15 mouse cellular contexts compared by ENCODE assay signal in genomic region chr16:21361406-21361805, GRCm38 (mm10).
DNase-seq lines count a peak whose midpoint lies in the region; ATAC-seq and TF ChIP-seq lines count a peak whose summit lies in the region.
"Had no signal": no experiment of that assay in that cellular context is flagged by ENCODE, and none has a peak within 500 bp of the region (broad histone marks: within the 10 kb centered on the region; RNA-seq: fewer than 3 reads in every experiment).

No protein-coding gene starts in this region.

- no peak overlapping the region for H3K4me2 ChIP-seq in liver, embryonic 15.5 days
- H3K4me2 ChIP-seq: forebrain, embryonic 13.5 days; heart, embryonic 15.5 days; kidney, embryonic 15.5 days; midbrain, embryonic 12.5 days; neural tube, embryonic 13.5 days had no signal

- H3K36me3 ChIP-seq in liver, embryonic 15.5 days (replicated peaks), result no peaks in the 10 kb centered on the region
- H3K36me3 ChIP-seq in embryonic facial prominence, embryonic 10.5 days (replicated peaks), result no peaks in the 10 kb centered on the region
- H3K36me3 ChIP-seq in thymus, adult 2 months (ENCODE audit: control insufficient read depth, insufficient read depth, low read length), result no peaks in the 10 kb centered on the region
- H3K36me3 ChIP-seq: heart, embryonic 15.5 days; kidney, embryonic 15.5 days; midbrain, embryonic 12.5 days; neural tube, embryonic 13.5 days had no signal

- 40% methylated on average over 2 of the region's 2 CpGs for WGBS in liver, embryonic 15.5 days (ENCODE audit: insufficient replicate concordance)
- WGBS in embryonic facial prominence, embryonic 10.5 days, result 58% methylated on average over 2 of the region's 2 CpGs
- 76% methylated on average over 2 of the region's 2 CpGs for WGBS in thymus, adult 2 months

- no peak for TF ChIP-seq POLR2A in thymus, adult 2 months (IDR thresholded peaks at IDR 0.05; ENCODE audit: control insufficient read depth, extremely low read depth, insufficient read depth, low read length, poor library complexity)

- H3K27ac ChIP-seq in liver, embryonic 15.5 days (replicated peaks), result peak overlapping the region; percentile 99
- H3K27ac ChIP-seq in embryonic facial prominence, embryonic 10.5 days (replicated peaks), result peak overlapping the region; percentile 31
- H3K27ac ChIP-seq in thymus, adult 2 months (ENCODE audit: control insufficient read depth, insufficient read depth, low read length), result no peak overlapping the region
- H3K27ac ChIP-seq: forebrain, embryonic 13.5 days; heart, embryonic 15.5 days; kidney, embryonic 15.5 days; midbrain, embryonic 12.5 days; neural tube, embryonic 13.5 days had no signal

- H3K27me3 ChIP-seq in liver, embryonic 15.5 days, result no peaks in the 10 kb centered on the region
- 0 out of 2 replicates have a peak, but pooled peaks cover 8% of the 10 kb centered on the region for H3K27me3 ChIP-seq in embryonic facial prominence, embryonic 10.5 days (replicated peaks; ENCODE audit: low read depth, poor library complexity, severe bottlenecking)
- H3K27me3 ChIP-seq in thymus, adult 2 months (ENCODE audit: control insufficient read depth, insufficient read depth, low read length), result no peaks in the 10 kb centered on the region
- H3K27me3 ChIP-seq: heart, embryonic 15.5 days; neural tube, embryonic 13.5 days had no signal

- no peak for TF ChIP-seq CTCF in thymus, adult 2 months (IDR thresholded peaks at IDR 0.05; ENCODE audit: borderline replicate concordance, control insufficient read depth, extremely low read depth, insufficient read depth, low read length, poor library complexity)

- no peak for ATAC-seq in liver, embryonic 15.5 days (ENCODE audit: insufficient read depth)
- ATAC-seq: forebrain, embryonic 13.5 days had no signal

- H3K4me1 ChIP-seq in liver, embryonic 15.5 days (replicated peaks), result peaks cover 68% of the 10 kb centered on the region
- peaks cover 52% of the 10 kb centered on the region for H3K4me1 ChIP-seq in embryonic facial prominence, embryonic 10.5 days
- no peaks in the 10 kb centered on the region for H3K4me1 ChIP-seq in thymus, adult 2 months (replicated peaks; ENCODE audit: control insufficient read depth, insufficient read depth, low read length)

- H3K9me3 ChIP-seq in liver, embryonic 15.5 days (replicated peaks), result no peaks in the 10 kb centered on the region
- no peaks in the 10 kb centered on the region for H3K9me3 ChIP-seq in embryonic facial prominence, embryonic 10.5 days
- H3K9me3 ChIP-seq: forebrain, embryonic 13.5 days; heart, embryonic 15.5 days; kidney, embryonic 15.5 days; midbrain, embryonic 12.5 days; neural tube, embryonic 13.5 days had no signal

- no peak overlapping the region for H3K4me3 ChIP-seq in liver, embryonic 15.5 days (replicated peaks)
- no peak overlapping the region for H3K4me3 ChIP-seq in embryonic facial prominence, embryonic 10.5 days
- H3K4me3 ChIP-seq in thymus, adult 2 months (ENCODE audit: control insufficient read depth, insufficient read depth, low read length), result no peak overlapping the region
- H3K4me3 ChIP-seq: forebrain, embryonic 13.5 days; heart, embryonic 15.5 days; kidney, embryonic 15.5 days; midbrain, embryonic 12.5 days; neural tube, embryonic 13.5 days had no signal

- H3K9ac ChIP-seq in liver, embryonic 15.5 days, result no peak overlapping the region
- H3K9ac ChIP-seq: forebrain, embryonic 13.5 days; heart, embryonic 15.5 days; kidney, embryonic 15.5 days; midbrain, embryonic 12.5 days; neural tube, embryonic 13.5 days had no signal

- peak; percentile 22 for DNase-seq in embryo, embryonic 10 days (ENCODE audit: low spot score)
- no peak for DNase-seq in embryo, embryonic 10.5 days (ENCODE audit: low spot score)
- DNase-seq in liver, result no peak
- peak; percentile 51 for DNase-seq in 416B (ENCODE audit: low read depth)
- DNase-seq in embryonic facial prominence, embryonic 10.5 days (ENCODE audit: low spot score), result no peak
- no peak for DNase-seq in thymus, adult 2 months
- DNase-seq: cerebellum, postnatal 10 days; lung, postnatal 36 days; spleen, adult 18-20 months had no signal

Comparison
In these comparisons a context has a peak if more than half of its experiments do, and no peak if none do; other contexts are left out.
1. DNase-seq: peak in embryo, embryonic 10 days (single experiment) and 416B (single experiment); none in embryo, embryonic 10.5 days (single experiment), liver (single experiment), embryonic facial prominence, embryonic 10.5 days (single experiment) and thymus, adult 2 months (single experiment).